Mouse (Mus musculus) layer of hippocampus, adult 2 months (tissue): ENCODE measurements at regions not wholly inside any gene's neighbourhood (a gene's known extent, or its start where the extent isn't known, plus 50 kb on each side); places are given as distances from the start of the nearest gene placed in this dataset.
A peak's percentile ranks its signal among the peaks of the same experiment; 100 is the strongest.

Source experiments
- DNase-seq, 2 experiments: peaks; one replicate each; pipeline ENCODE4 v3.0.0; 2022; ENCODE audit warnings: low spot score in 2 of 2
- H3K27ac ChIP-seq: fragments of 200-600 bp; 2 replicates; pipeline ENCODE4 v1.8.1; 2022
- H3K4me3 ChIP-seq: fragments of 200-600 bp; 2 replicates; pipeline ENCODE4 v1.8.1; 2022; ENCODE audit warnings: mild to moderate bottlenecking
- CTCF ChIP-seq: fragments of 200-600 bp; conservative IDR thresholded peaks from 2 replicates; pipeline ENCODE4 v1.8.1; 2022; ENCODE audit warnings: antibody characterized with exemption, mild to moderate bottlenecking, moderate library complexity

DNA sequence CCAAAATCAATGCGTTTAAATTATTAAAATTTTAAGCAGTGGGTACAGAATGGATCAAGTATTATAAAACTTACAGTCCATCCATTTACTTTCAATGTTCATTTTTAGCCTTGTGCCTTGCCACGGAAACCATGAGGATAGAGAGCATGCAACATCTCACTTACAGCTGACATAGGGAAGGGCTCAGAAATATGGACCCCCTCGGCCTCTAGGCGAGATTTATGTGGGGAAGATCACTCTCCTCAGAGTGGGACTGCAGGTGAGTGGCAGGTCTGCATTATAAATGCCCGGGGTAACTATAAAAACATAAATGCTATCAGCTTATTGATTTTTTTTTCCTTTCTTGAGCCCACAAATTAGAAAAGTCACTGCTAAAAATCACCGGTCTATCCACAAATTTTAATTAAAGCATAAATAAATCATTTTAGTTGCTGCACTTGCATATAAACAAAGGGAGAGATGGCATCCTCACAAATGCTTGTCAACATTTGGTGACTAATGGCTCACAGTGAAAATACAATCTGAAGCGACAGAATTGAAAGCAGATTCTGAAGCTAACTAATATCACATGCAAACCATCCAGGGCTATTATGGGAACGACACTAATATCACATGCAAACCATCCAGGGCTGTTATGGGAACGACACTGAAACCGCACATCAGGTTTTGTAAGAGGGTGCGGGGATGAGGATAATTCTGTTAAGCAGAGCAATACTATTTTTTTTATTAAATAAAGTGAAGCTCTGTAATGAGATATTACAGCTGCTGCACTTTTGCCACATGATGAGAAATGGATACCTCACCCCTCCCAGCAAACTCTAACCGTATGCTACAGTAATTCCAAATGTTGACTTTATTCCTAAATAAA lies 201.7 kb downstream of the Tm2d1 start:
- Histone ChIP-seq H3K27ac (peak overlapping the region; percentile 73), H3K4me3 (no peak overlapping the region; the same call in 1 of the 2 replicates)
- peak in 1 of 2 experiments; percentile 9 for DNase-seq
- no peak for TF ChIP-seq CTCF

DNA sequence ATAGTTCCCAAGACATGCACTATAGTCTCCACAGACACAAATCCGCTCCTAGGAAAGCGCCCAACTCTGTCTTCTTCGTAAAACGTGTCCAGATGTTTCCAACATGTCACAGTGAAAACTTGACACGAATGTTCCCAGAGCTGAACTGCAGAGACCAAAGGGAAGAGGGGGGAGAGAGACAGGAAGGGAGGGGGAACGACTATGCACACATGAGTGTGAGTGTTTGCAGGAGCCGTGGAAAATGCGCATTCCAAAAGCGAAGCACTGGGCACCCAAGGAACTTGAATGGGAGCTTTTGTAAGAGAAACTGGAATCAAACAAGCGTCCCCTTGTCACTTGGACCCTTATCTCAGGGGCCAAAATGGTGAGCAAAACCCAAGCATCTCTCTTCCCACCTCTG lies 202.8 kb downstream of the Tm2d1 start:
- DNase-seq = no peak
- no peak overlapping the region for H3K27ac ChIP-seq
- H3K4me3 ChIP-seq = no peak overlapping the region
- no peak for TF ChIP-seq CTCF
